Mouse (Mus musculus): Measurements from ENCODE around the gene Fis1. TPM values are rescaled to one million over a fixed set of nuclear protein-coding genes. Genes with fewer than 3 reads are reported as not detected.

Gene Fis1
- total RNA-seq (2021) = 100 to 1,000 TPM; 256 to 271 TPM
- long read RNA-seq, experiment 1, transcript Fis1-201 (5 exons, 786 nt) = major isoform, 54 of 90 reads
- long read RNA-seq, experiment 1, transcript Fis1-202 (5 exons, 948 nt) = minor isoform, 24 of 90 reads
- long read RNA-seq, experiment 1, partial matches to known transcripts = 2 of 90 reads
- long read RNA-seq, experiment 1, other reads (novel, unspliced or antisense) = 5 of 90 reads
- long read RNA-seq, experiment 2, transcript Fis1-201 (5 exons, 786 nt) = major isoform, 73 of 107 reads
- long read RNA-seq, experiment 2, transcript Fis1-202 (5 exons, 948 nt) = minor isoform, 24 of 107 reads
- long read RNA-seq, experiment 2, partial matches to known transcripts = 5 of 107 reads
- long read RNA-seq, experiment 2, other reads (novel, unspliced or antisense) = 4 of 107 reads

GRCm38 (mm10) chr5:136953015-136953414 is at the start of gene Fis1:
Gene Fis1, plus strand, starts transcription at chr5:136953275.
- H3K4me3 ChIP-seq = peak within 1 kb of the TSS; percentile 84
- TF ChIP-seq CTCF (IDR thresholded peaks at IDR 0.05) = no peak; the same call in 1 of the 2 replicates
- intact Hi-C loops (cut with DNase I) = loop anchor here (1.0 kb wide), 1 partner anchor 9 kb away; no protein-coding TSS in a partner anchor
- peak within 1 kb of the TSS; percentile 83 for H3K27ac ChIP-seq
- peak; percentile 93 for DNase-seq (ENCODE audit: extremely low spot score in 1 of 2, low spot score in 2 of 2)

DNA sequence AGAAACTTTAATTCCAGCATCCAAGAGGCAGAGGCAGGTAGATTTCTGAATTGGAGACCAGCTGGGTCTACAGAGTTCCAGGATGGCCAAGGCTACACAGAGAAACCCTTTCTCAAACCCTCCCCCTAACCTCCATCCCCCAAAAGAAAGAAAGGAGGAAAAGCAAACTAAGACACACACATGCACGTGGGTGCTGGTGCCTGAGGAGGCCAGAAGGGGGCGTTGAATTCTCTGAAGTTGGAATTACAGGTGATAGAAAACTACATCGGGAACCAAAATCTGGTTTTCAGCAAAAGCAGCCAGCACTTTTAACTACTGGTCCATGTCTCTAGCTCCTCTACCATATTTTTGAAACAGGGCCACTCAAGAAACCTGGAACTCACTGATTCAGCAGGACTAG is 48.5 kb upstream of the Fis1 start:
- no peak overlapping the region for H3K4me3 ChIP-seq
- intact Hi-C loops (cut with DNase I) = no loop called here

DNA sequence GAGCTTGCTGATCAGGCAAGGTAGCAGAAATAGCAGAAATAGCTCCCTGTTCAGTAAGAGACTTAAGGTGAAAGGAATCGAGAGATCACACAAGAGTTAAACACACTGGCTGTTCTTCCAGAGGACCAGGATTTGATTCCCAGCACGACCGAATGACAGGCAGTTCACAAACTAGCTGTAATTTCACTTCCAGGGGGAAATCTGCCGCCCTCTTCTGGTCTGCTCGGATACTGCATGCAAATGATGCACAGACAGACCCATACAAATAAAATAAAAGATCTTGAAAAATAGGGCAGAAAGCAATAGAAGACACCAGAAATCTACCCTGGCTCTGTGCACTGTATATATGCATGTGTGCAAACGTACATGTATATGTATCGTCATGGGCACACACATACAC is 47.4 kb upstream of the Fis1 start:
- no peak overlapping the region for H3K4me3 ChIP-seq
- intact Hi-C loops (cut with DNase I) = no loop called here
- peak; percentile 47 for TF ChIP-seq CTCF (IDR thresholded peaks at IDR 0.05)
- no peak for DNase-seq (ENCODE audit: extremely low spot score in 1 of 2, low spot score in 2 of 2)
- H3K27ac ChIP-seq = no peak overlapping the region

More for the DNA sequence above, 48.5 kb upstream of the Fis1 start:
- TF ChIP-seq CTCF (IDR thresholded peaks at IDR 0.05) = no peak
- no peak for DNase-seq (ENCODE audit: extremely low spot score in 1 of 2, low spot score in 2 of 2)
- H3K27ac ChIP-seq = no peak overlapping the region

DNA sequence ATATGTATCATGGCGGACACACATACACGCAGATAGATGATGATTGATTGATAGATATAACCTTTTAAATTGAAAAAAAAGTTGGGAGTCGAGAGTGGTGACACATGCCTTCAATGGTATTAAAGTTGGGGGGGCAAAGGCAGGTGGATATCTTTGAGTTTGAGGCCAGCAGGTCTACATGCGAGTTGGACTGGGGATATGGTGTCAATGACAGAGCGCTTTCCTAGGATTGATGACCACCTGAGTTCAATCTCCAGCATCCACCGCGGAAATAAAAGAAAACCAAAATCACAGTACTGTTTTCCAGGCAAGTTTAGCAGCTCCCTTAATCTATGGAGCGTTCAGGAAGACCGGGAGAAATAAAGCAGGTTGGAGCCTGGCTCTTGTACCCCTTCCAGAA is 45.5 kb upstream of the Fis1 start:
- DNase-seq (ENCODE audit: extremely low spot score in 1 of 2, low spot score in 2 of 2) = no peak
- H3K4me3 ChIP-seq = peak overlapping the region; percentile 81
- peak overlapping the region; percentile 58 for H3K27ac ChIP-seq
- intact Hi-C loops (cut with DNase I) = no loop called here
- no peak for TF ChIP-seq CTCF (IDR thresholded peaks at IDR 0.05)

DNA sequence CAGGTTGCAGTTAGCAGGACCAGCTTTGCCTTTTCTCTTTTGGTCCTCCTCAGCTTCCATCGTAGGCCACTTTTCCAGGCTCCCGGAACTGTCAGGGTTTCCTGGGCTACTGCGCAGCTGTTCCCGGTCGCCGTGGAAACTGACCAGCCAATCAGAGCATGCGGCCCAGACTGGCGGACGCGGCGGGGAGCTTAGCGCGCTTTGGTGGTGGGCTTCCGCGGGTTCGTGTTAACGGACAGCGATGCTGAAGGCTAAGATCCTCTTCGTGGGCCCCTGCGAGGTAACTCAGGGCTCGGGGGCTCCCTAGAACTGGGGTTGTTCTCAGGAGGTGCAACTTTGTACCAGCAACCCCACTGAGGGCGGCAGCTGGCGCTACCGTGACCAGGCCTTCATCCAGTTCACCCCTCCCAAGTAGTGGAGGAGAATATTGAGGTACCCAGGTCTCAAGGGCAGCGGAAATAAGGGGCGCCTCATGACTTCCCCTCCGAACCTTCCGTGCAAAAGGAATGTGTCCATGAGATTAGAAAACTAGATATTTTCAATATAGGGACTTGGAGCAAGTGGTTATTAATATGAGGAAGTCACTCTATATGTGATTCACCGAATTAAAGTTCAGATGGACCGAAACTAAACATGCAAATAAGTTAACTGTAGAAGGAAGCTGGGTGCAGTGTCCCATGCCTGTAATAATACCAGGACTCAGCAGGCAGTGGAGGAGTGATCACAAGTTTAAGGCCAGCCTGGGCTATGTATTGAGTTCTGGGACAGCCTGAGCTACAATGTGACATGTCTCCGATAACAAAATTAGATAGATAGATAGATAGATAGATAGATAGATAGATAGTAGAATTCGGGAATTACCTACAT is 44.9 kb upstream of the Fis1 start, which contains the start of gene Ift22:
Gene Ift22, plus strand, starts transcription at position 160 of the 867 bp plus-strand sequence.
- intact Hi-C loops (cut with DNase I) = no loop called here
- Histone ChIP-seq H3K27ac (peak within 1 kb of the TSS; percentile 58), H3K4me3 (peak within 1 kb of the TSS; percentile 81)
- DNase-seq (ENCODE audit: extremely low spot score in 1 of 2, low spot score in 2 of 2) = peak; percentile 92 to 93
- no peak for TF ChIP-seq CTCF (IDR thresholded peaks at IDR 0.05)

DNA sequence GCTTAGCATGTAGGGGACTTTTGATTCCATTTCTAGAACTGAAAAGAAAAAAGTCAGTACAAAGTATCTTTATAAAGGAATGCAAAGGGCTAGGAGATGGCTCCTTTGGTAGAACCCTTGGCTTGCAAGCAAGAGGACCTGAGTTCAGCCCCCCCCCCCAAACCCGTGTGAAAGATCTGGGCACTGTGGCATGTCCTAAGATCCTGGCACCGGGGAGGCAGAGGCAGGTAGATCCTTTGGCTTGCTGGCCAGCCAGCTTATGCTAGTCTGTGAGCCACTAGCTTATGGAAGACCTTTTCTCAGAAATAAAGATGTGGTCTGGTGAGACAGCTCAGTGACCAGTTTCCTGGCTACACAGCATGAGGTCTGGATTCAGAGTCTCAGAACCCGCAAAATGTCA is 38.9 kb upstream of the Fis1 start:
- intact Hi-C loops (cut with DNase I) = no loop called here
- no peak overlapping the region for H3K4me3 ChIP-seq
- no peak overlapping the region for H3K27ac ChIP-seq
- TF ChIP-seq CTCF (IDR thresholded peaks at IDR 0.05) = no peak
- no peak for DNase-seq (ENCODE audit: extremely low spot score in 1 of 2, low spot score in 2 of 2)

DNA sequence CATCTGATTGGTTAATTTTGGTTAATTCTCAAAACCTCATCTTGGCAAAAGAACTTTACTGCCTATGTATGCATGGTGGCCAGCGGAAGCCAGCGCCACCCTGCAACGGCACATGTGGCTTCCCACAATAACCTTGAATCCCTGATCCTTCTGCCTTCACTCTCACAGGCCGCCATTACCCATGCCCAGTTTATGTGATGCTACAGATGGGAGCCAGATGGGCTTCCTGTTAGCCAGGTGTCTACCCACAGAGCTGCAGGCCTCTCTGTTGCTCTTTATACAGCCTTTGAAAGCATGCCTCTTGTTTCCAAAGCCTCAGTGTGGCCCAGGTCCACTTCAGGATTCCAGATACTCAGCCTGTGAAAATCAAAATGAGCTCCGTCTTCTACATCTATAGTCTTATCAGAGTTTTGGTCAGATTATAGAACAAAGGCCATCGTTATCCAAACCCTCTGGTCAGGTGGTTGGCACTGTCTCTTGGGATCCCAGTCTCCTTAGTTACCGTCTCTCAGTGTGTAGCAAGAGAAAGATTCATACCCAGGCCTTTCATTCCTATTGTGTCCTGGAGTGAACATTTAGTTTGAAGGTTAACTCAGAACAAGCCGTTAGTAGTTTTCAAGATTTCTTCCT is 35.3 kb upstream of the Fis1 start:
- intact Hi-C loops (cut with DNase I) = no loop called here
- no peak for DNase-seq (ENCODE audit: extremely low spot score in 1 of 2, low spot score in 2 of 2)
- no peak for TF ChIP-seq CTCF (IDR thresholded peaks at IDR 0.05)
- H3K4me3 ChIP-seq = no peak overlapping the region
- no peak overlapping the region for H3K27ac ChIP-seq

GRCm38 (mm10) chr5:136918655-136919472 is 34.2 kb upstream of the Fis1 start:
- no peak for TF ChIP-seq CTCF (IDR thresholded peaks at IDR 0.05)
- intact Hi-C loops (cut with DNase I) = no loop called here
- peak overlapping the region; percentile 92 for H3K27ac ChIP-seq
- H3K4me3 ChIP-seq = peak overlapping the region; percentile 62
- peak; percentile 66 to 68 for DNase-seq (ENCODE audit: extremely low spot score in 1 of 2, low spot score in 2 of 2)

GRCm38 (mm10) chr5:136919546-136920301 is 33.4 kb upstream of the Fis1 start:
- no peak for TF ChIP-seq CTCF (IDR thresholded peaks at IDR 0.05)
- DNase-seq (ENCODE audit: extremely low spot score in 1 of 2, low spot score in 2 of 2) = peak in 1 of 2 experiments; percentile 18
- no peak overlapping the region; the same call in 1 of the 2 replicates for H3K27ac ChIP-seq
- peak overlapping the region; percentile 62 for H3K4me3 ChIP-seq
- intact Hi-C loops (cut with DNase I) = no loop called here

DNA sequence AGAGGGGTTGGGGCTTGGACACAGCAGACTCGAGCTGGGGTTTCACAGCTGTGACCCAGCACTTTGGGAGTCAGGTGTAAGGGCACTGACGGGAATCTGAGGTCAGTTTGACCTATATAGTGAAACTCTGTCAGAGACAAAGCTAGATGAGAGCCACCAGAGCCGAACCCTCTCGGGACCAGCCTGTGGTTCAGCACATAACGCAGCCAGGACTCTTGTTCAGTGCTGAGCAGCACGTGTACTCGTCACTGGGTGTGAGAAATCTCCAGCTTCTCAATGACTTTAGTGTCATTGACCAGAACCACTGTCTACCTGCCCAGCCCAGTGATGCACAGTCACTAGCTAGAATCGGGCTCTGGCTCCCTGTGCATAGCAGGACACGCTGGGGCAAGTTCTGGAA is 30.2 kb upstream of the Fis1 start:
- no peak for TF ChIP-seq CTCF (IDR thresholded peaks at IDR 0.05)
- Histone ChIP-seq H3K4me3 (no peak overlapping the region), H3K27ac (no peak overlapping the region)
- intact Hi-C loops (cut with DNase I) = no loop called here
- DNase-seq (ENCODE audit: extremely low spot score in 1 of 2, low spot score in 2 of 2) = no peak

All from left cerebral cortex, adult 2 months (tissue).